Mouse (Mus musculus): Measurements from ENCODE around the gene Irf5.
A peak's percentile ranks its signal among the peaks of the same experiment; 100 is the strongest.

The Irf5 gene

DNA sequence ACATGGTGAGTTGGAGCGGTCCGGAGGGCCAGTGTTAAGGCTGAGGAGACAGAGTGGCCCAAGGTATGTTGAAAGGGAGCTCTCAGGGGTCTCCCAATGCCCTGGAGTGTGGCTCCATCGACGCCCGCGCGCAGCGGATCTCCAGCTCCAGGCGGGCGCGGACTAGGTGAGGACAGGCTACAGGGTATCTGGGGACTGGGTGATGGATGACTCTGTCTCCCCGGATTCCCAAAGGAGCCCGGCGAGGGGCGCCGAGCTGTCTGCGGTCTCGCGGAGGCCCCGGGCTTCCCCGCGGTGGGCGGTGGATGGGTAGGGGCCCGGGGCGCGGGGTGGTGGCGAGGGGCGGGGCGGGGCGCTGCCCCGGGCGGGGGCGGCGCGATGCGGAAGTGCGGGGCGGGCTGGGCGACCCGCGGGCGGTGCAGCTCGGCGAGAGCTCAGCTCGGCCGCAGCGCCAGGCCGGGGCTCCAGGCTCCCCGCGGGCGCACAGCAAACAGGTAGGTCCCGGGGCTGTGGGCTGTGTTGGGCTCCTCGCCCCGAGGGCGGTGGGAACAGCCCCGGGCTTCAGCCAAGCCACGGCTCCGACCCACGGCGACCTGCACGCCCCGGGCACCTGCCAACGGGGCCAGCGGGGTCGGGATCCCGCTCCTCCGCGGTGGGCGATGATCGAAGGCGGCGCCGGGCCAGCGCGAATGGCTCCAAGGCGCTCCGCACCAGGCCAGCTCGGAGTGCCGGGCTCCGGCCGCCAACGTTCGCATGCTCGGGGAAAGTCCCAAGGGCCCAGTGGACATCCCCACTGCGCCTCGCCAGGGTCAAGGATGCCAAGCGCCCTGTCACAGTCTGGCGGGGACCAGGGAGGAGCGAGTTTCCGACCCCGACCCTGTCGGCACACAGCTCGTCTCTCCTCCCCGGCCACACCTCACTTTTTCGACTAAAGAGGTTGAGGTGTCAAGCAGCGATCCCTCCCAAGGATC, at the start of gene Irf5:
Irf5 (plus strand) TSS at position 345 of the 971 bp plus-strand sequence.
- peak; percentile 64 for DNase-seq

DNA sequence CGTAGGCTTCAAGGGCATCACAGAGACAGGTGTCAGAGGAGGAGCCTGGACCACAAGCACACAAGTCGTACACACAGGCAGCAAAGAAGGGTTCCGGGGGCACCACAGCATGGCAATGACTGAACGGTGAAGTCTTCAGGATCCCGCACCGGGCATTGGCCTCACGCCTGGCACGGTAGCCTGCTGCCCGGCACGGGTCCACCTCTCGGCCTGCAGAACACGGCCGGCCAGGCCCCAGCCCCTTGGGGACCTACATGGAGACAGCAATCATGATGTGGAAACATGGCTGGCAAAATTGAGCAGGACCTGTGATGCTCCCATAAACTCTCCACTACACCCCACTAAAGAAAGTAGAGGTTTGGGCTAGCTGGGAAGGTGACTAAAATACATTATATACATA, 43.7 kb upstream of the Irf5 start:
- DNase-seq: no peak

DNA sequence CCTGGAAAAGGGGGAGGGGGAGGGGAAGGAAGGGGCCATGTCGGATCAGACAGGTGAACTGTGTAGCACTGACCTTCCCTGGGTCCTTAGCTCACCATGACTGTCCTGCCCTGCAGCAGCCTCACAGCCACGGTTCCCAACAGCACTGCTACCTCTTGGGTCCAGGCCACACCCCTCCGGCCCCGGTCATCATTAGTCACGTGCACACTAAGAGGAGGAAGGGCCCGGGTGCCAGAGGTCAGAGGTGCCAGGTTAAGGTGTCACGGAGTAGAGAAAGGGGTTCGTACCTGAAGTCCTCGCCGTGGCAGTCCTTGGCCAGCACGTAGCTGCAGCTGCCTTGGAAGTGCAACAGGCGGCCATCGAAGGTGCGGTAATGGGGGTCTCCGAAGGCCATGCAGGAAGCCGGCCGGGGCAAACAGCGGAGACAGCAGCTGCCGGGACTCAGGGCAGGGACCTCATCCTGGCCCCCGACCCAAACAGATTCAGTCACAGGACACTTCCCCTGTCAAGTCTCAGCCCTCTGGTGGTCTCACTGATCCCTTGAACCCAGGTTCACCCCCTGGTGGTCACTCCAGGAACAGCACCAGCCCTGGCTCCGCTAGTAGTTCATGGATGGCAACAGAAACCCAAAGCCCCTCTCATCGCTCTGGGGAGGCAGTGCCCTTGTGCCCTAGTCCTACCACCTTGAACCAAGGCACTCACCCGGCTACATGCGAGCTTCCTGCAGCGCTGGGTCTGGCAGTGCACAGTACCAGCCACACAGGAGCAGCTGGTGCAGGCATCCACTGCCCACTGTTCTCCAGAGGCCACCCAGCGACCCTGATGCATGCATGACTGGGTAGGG, 41.5 kb upstream of the Irf5 start:
- peak; percentile 86 for DNase-seq

GRCm38 (mm10) chr6:29485951-29486350, 40.5 kb upstream of the Irf5 start:
- DNase-seq: no peak

GRCm38 (mm10) chr6:29494101-29494500, 32.3 kb upstream of the Irf5 start:
- DNase-seq: no peak

DNA sequence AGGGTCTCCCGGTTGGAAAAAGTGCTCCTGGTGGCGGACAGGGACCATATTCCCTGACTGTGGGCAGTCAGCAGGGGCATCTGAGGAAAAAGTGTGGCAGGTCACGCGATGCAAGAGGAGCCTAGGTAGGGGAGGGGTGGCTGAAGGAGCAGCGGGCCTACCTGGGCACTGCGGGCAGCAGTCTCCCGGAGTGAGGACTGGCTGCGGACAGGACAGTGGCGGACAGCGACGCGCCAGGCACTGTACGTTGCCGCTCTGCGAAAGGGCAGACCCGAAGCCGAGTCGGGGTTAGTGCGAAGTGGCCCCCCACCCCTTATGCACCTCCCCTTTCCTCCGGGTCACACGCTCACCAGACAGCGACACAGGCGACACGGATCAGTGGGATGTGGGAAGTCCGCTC, 30.2 kb upstream of the Irf5 start:
- no peak for DNase-seq

- no peak for DNase-seq
These were observed 28.6 kb upstream of the Irf5 start for GRCm38 (mm10) chr6:29497791-29498190.

GRCm38 (mm10) chr6:29500177-29500576, 26.2 kb upstream of the Irf5 start:
- no peak for DNase-seq

DNA sequence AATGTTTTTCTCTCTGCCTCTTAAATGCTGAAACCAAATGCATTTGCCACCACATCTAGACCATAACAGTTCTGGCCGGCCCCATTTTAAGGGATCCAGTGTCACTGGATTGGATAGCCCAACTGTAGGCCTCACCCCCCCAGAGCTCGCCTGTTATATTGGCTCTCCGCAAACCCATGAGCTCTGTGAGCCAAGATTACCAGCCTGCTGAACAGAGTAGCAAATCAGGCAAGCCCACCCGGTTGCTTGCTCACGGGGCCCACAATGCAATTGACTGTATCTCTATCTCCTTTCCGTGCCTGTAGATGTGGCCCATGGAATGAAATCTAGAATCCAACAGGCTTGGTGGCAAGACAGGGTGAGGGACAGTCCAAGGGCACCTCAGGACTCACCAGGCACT, 25.6 kb upstream of the Irf5 start:
- DNase-seq: no peak

DNA sequence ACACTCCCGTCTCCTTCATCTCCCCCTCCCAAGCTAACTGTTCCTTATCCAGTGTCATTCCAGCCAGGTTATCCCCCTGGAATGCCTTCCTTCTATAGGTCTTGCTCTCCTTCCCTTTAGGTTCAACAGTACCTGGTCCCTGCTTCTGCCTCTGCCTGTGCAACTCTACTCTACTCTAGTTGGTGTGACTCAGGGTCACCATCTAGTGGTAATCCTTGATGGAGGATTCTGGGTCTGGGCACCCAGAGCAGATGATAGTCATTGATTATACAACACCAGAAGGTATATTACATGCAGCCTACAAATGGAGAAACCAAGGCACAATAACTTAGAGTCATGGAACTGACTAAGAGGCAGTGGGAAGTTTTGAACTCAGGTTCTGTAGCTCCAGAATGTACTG, 24.8 kb upstream of the Irf5 start:
- DNase-seq: no peak

DNA sequence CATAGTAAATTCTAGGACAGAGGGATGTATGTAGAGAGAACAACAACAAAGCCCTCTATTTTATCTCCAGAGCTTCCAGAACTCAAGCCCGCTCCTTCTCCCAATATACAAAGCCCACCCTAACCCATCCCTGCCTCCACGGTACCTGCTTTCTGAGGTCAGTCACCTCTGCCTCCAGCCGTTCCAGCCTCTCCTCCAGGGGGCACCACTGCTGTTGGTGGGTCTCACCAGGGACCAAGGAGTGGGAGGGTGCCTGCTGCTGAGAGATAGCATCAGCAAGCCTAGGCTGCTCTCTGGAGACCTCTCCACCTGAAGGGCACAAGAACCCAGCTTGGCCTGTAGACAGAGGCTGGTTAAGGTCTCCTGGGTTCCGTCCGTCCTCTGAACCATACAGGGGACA, 20.9 kb upstream of the Irf5 start:
- DNase-seq: no peak

DNA sequence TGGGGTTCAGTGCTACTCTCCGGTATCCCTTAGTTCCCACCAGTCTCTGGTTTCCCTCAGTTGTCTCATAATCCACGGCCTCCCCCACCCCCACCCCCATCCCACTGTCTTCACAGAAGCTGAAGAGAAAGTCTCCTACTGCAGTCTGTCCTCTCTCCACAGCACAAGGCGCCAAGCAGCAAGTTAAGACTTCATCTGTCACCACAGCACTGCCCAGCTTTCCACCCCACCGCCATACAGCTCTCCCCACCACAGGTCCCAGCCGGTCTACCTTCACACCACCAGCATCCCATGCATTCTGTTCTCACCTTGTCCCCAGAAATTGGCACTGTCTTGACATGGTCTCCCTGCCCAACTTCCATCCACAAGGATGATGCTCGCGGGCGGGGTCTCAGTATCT, 19.6 kb upstream of the Irf5 start:
- DNase-seq: no peak

- peak; percentile 75 for DNase-seq
These were observed 18.7 kb upstream of the Irf5 start, which contains the start of gene Kcp for GRCm38 (mm10) chr6:29507447-29508309. Gene Kcp, minus strand, starts transcription at chr6:29507952.

- DNase-seq: peak; percentile 20
These were observed 17.3 kb upstream of the Irf5 start for GRCm38 (mm10) chr6:29509086-29509485.

DNA sequence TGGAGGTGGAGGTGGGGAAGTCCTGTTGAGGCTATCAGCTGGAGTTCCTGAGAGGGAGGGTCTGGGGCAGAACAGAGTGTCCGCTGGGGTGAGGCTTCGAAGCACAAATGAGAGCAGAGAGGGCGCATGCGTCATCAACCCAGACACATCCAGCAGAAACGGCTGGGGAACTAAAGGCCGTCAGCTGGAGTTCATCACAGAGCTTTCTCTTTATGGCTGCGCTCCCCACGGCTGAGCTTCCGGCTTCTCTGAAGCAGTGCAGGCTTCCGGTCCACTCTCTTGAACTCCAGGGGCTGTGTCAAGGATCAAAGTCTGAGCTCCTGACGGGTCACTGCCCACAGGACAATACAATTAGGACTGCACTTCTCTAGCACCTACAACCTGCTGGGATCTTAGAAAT, 13.1 kb upstream of the Irf5 start:
- DNase-seq: peak; percentile 93

- peak; percentile 80 for DNase-seq
These were observed 9.3 kb upstream of the Irf5 start for GRCm38 (mm10) chr6:29517139-29517538.

DNA sequence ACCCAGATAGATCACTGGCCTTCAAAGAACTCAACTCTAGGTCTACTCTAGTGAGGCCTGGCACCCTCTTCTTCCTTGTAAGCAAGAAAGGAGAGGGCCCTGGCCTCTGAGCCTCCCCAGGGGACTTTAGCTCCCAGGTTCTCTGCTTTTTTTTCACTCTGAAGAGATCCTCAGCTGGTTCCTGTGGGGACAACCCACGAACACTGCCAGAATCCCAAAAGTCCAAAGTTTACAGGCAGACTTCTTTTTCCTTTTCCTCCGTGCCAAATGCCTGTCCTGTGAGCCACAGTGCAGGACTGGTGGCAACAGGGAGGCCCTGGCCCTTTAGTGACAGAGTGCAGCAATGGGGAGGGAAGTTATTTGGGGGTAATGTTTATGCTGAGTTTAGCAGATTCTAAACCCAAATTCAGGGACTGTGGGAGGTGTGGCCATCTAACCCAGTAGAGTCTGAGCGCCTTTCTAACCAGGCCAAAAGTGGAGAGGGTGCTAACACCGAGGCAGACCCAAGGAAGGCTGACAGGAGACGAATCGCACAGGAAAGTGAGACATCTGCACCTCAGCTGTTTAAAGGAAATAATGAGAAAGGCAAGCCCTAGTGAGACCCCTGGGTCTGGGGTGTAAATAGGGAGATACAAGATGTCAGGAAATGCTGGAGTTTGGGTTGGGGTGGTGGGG, 3.7 kb upstream of the Irf5 start:
- DNase-seq: no peak

- DNase-seq: no peak
These were observed 3.0 kb upstream of the Irf5 start for GRCm38 (mm10) chr6:29523301-29524033.

GRCm38 (mm10) chr6:29524034-29524489, 2.4 kb upstream of the Irf5 start:
- DNase-seq: peak; percentile 32

DNA sequence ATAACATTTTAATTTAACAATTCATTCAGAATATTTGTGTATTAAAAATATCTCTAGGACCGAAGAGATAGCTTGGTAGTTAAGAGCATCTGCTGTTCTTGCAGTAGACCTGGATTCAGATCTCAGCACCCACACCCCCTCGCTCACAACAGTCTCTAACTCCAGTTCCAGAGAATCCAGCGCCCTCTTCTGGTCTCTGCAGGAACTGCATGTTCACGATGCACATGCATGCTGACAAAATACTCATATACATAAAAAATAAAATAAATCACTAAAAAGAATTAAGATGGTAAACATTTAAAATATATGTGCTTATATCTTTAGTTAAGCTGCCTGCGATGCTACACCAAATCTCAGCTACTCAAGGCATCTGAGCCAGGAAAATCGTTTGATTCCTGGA, 1.2 kb upstream of the Irf5 start:
- no peak for DNase-seq
